Mouse (Mus musculus) stomach, embryonic 14.5 days (tissue): Measurements from ENCODE around the gene Gm28044. TPM values are rescaled to one million over a fixed set of nuclear protein-coding genes. Genes with fewer than 3 reads are reported as not detected.
"Not testable (repeated sequence)": the region's sequence is repeated elsewhere in the genome, so short reads cannot be mapped to it uniquely, and the experiment has no call there.

ENCODE experiments used
- ATAC-seq: fragments of 200-750 bp; cut with Nextera tagmentation; 2 replicates; pipeline ENCODE4 v1.8.0; 2017; ENCODE audit warnings: low read depth, moderate TSS enrichment; ENCODE audit not compliant: insufficient number of reproducible peaks, insufficient read depth, low FRiP score
- H3K27ac ChIP-seq: fragments of 300-500 bp; sonication (generic); 2 replicates; pipeline ENCODE4 v1.5.1; 2014; ENCODE audit warnings: mild to moderate bottlenecking, low read length, moderate library complexity, mixed read lengths
- H3K27me3 ChIP-seq: fragments of 300-500 bp; sonication (generic); 2 replicates; pipeline ENCODE4 v1.6.1; 2014; ENCODE audit warnings: low read length, control low read depth, mixed read lengths; ENCODE audit not compliant: control insufficient read depth, insufficient read depth
- H3K36me3 ChIP-seq: fragments of 300-500 bp; sonication (generic); 2 replicates; pipeline ENCODE4 v1.6.1; 2014; ENCODE audit warnings: mild to moderate bottlenecking, control low read depth, low read length, moderate library complexity, mixed read lengths; ENCODE audit not compliant: control insufficient read depth, insufficient read depth
- H3K4me1 ChIP-seq: fragments of 300-500 bp; sonication (generic); 2 replicates; pipeline ENCODE4 v1.6.1; 2014; ENCODE audit warnings: low read length, control low read depth, mixed read lengths; ENCODE audit not compliant: control insufficient read depth, insufficient read depth
- H3K4me2 ChIP-seq: fragments of 300-500 bp; sonication (generic); replicated peaks from 2 replicates; pipeline ENCODE4 v1.6.1; 2014; ENCODE audit warnings: low read depth, low read length, control low read depth
- H3K4me3 ChIP-seq: fragments of 300-500 bp; sonication (generic); 2 replicates; pipeline ENCODE4 v1.5.1; 2014; ENCODE audit warnings: low read depth, low read length, control low read depth
- H3K9ac ChIP-seq: fragments of 300-500 bp; sonication (generic); replicated peaks from 2 replicates; pipeline ENCODE4 v1.6.1; 2014; ENCODE audit warnings: low read depth, mild to moderate bottlenecking, control low read depth, low read length, moderate library complexity, mixed read lengths
- H3K9me3 ChIP-seq: fragments of 300-500 bp; sonication (generic); 2 replicates; pipeline ENCODE4 v1.6.1; 2016; ENCODE audit warnings: low read depth, low read length, control low read depth; ENCODE audit not compliant: control insufficient read depth
- WGBS: fragments of 180-500 bp; shearing (Covaris S2); extraction: QIAGEN DNeasy Blood & Tissue Kit; methylation state at CpG from one replicate; pipeline ENCODE4 v1.1.7; 2014; 5-methylcytosine and 5-hydroxymethylcytosine counted together
- polyA plus RNA-seq: library from polyadenylated mRNA; unstranded; fragments of >200 nt; fragmentation: Nextera tagmentation; extraction: Ambion mirVana; gene quantifications from 2 replicates; pipeline ENCODE4 v1.2.1, GENCODE M21; 2014

Gene Gm28044
- polyA plus RNA-seq, 1 experiment from 2014 or later: not detected

DNA sequence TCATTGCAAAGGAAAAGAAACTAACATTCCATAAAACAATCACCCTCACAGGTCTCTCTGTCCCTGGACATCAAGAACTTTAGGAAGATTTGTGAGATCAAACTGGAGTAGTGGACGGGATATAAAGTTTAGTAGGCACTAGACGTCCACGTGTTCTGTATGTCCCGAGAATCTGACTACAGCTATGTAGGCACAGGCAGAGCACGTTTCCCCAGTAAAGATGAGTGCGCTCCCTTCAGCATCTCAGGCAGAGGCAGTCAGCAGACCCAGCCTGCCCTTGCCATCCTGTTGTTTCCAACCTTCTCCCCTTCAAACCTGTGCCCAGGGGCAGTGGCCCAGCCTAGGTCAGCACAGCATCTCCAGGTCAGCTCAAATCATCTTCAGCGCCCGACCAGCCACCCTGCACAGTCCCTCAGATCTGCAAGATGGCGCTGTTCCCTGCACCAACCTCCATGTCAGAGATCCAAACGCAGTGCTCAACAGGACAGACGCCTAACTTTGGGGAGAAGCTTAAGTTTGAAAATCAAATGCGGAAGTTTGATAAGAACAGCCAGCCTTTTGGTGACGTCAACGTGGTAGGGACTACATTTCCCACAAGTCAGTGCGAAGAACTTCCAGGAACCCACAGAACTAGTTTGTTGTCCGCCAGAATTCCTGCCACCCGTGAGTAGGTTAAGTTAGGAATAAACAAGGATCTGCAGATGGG is 28.2 kb downstream of the Gm28044 start, which contains the start of gene Zfp595:
Gene Zfp595 (minus strand): TSS at position 552 of the 706 bp plus-strand sequence.
- ATAC-seq: peak; percentile 89
- no peaks in the 10 kb centered on the region for H3K27me3 ChIP-seq
- no peaks in the 10 kb centered on the region for H3K9me3 ChIP-seq
- peak within 1 kb of the TSS; percentile 59 for H3K4me3 ChIP-seq
- H3K36me3 ChIP-seq: no peaks in the 10 kb centered on the region
- peak within 1 kb of the TSS; percentile 44; the same call in 1 of the 2 replicates for H3K27ac ChIP-seq
- peak within 1 kb of the TSS; percentile 54 for H3K4me2 ChIP-seq
- H3K9ac ChIP-seq: peak within 1 kb of the TSS; percentile 23
- no peaks in the 10 kb centered on the region for H3K4me1 ChIP-seq
- WGBS: 15% methylated on average over 17 of the region's 17 CpGs

DNA sequence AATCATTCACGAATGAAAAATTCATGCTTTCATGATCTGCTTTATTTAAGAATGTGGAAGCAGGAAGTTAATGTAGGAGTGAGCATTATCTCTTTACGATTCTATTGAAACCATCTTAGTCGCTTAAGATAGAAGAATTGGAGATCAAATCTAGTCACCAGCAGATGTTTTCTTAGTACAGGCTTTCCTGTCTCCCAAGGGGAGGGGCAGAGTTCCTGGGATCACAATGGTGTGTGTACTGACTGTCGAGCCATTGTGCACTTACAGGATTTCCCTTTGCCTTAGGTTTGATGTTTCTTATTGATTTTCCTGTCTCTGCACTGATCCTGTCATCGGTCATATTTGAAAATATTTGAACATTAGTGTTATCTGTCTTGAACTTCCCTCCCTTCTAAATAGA is 53.6 kb downstream of the Gm28044 start:
- no peak overlapping the region for H3K27ac ChIP-seq
- H3K4me2 ChIP-seq: peak overlapping the region; percentile 85
- peak overlapping the region; percentile 18; the same call in 1 of the 2 replicates for H3K9ac ChIP-seq
- peak overlapping the region; percentile 79 for H3K4me3 ChIP-seq
- H3K9me3 ChIP-seq: no peaks in the 10 kb centered on the region
- H3K27me3 ChIP-seq: no peaks in the 10 kb centered on the region
- H3K36me3 ChIP-seq: no peaks in the 10 kb centered on the region
- peak; percentile 67; the same call in 1 of the 2 replicates for ATAC-seq
- 25% methylated on average over 5 of the region's 5 CpGs for WGBS
- H3K4me1 ChIP-seq: 0 out of 2 replicates have a peak, but pooled peaks cover 4% of the 10 kb centered on the region

DNA sequence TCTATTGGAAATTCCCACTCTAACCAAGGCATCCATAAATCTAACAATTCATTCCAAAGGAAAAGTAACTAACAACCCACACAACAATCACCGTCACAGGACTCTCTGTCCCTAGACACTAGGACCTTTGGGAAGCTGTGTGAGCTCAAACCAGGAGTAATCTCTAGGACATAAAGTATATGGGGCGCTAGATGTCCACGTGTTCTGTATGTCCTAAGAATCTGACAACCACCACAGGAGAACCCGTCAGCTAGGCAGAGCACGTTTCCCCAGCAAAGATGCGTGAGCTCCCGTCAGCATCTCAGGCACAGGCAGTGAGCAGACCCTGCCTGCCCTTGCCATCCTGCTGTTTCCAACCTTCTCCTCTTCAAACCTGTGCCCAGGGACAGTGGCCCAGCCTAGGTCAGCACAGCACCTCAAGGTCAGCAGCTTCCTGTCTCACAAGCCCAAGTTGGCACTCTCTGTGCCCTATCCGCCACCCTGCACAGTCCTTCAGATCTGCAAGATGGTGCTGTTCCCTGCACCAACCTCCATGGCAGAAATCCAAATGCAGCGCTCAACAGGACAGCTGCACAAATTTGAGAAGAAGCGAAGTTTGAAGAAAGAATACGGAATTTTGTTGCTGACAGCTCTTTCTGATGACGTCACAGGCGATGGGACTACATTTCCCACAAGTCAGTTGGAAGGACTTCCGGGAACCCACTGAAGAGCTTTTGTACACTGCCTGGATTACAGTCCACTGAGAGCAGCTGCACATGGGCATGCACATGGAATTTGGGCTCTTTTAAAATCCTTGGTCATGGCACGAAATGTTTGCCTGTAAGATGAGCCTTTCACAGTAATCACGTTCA is 54.3 kb downstream of the Gm28044 start, which contains the start of gene Zfp457:
Gene Zfp457 (minus strand): TSS at position 664 of the 851 bp plus-strand sequence.
- Histone ChIP-seq H3K36me3 (no peaks in the 10 kb centered on the region), H3K9ac (peak within 1 kb of the TSS; percentile 71), H3K4me3 (peak within 1 kb of the TSS; percentile 79), H3K27ac (no peak within 1 kb of the TSS), H3K27me3 (no peaks in the 10 kb centered on the region), H3K4me1 (0 out of 2 replicates have a peak, but pooled peaks cover 4% of the 10 kb centered on the region), H3K4me2 (peak within 1 kb of the TSS; percentile 85), H3K9me3 (no peaks in the 10 kb centered on the region)
- 9% methylated on average over 16 of the region's 16 CpGs for WGBS
- peak; percentile 98 for ATAC-seq

- Histone ChIP-seq H3K27me3 (no peaks in the 10 kb centered on the region), H3K4me2 (no peak within 1 kb of the TSS), H3K9ac (no peak within 1 kb of the TSS), H3K36me3 (no peaks in the 10 kb centered on the region), H3K27ac (no peak within 1 kb of the TSS), H3K9me3 (no peaks in the 10 kb centered on the region), H3K4me3 (no peak within 1 kb of the TSS), H3K4me1 (no peaks in the 10 kb centered on the region)
- ATAC-seq: peak; percentile 61
- 43% methylated on average over 7 of the region's 7 CpGs for WGBS
Observed at GRCm38 (mm10) chr13:67278314-67278713, 82.0 kb downstream of the Gm28044 start, which contains the start of gene Zfp458. Zfp458 (minus strand) TSS chr13:67278466.

DNA sequence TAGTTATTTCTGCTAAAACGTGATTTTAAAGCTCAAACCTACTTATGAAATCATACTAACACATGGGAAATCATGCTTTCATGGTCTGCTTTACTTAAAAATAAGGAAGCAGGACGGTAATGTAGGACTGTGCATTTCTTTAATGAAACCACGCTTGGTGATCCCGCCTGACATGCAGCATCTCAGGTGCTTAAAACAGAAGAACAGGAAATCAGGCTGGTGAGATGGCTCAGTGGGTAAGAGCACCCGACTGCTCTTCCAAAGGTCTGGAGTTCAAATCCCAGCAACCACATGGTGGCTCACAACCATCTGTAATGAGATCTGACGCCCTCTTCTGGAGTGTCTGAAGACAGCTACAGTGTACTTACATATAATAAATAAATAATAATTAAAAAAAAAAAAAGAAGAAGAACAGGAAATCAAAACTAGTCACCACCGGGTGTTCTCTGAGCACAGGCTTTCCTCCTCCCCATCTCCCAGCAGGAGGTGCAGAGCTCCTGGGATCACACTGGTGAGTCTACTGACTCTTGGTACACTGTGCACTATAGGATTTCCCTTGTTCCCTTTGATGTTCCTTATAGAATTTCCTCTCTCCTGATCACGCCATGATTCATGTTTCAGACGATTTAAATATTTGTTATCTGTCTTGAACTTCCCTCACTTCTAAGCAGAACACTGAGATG is 90.8 kb downstream of the Gm28044 start:
- H3K4me1 ChIP-seq, H3K27me3 ChIP-seq, H3K36me3 ChIP-seq, H3K9me3 ChIP-seq, H3K27ac ChIP-seq: not testable (repeated sequence)
- WGBS: 39% methylated on average over 8 of the region's 9 CpGs
- Histone ChIP-seq H3K4me2 (peak overlapping the region; percentile 60), H3K4me3 (peak overlapping the region; percentile 68), H3K9ac (peak overlapping the region; percentile 42)
- ATAC-seq: peak; percentile 47; the same call in 1 of the 2 replicates

DNA sequence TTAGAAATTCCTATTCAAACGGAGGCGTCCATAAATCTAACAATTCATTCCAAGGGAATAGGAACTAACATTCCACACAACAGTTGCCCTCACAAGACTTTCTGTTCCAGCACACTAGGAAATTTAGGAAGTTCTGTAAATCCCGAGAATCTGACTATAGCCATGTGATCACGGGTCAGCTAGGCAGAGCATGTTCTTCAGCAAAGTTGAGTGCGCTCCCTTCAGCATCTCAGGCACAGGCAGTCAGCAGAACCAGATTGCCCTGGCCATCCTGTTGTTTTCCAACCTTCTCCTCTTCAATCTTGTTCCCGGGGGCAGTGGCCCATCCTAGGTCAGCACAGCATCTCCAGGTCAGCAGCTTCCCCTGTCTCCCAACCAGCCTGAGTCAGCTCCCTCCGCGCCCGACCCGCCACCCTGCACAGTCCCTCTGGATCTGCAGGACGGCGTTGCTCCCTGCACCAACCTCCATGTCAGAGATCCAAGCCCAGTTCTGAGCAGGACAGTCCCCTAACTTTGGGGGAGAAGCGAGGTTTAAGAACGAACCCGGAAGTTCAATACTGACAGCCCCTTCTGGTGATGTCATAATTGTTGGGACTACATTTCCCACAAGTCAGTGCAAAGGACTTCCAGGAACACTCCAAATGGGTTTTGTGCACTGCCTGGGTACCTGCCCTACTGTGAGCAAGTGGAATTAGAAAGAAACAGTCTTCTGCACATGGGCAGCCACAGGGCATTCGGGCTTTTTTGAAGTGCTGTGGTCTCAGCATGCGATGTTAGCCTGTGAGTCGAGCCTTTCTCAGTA is 91.6 kb downstream of the Gm28044 start:
- H3K27me3 ChIP-seq: no peaks in the 10 kb centered on the region
- H3K9me3 ChIP-seq: no peaks in the 10 kb centered on the region
- peak overlapping the region; percentile 42 for H3K9ac ChIP-seq
- peak; percentile 97 for ATAC-seq
- peak overlapping the region; percentile 68 for H3K4me3 ChIP-seq
- 7% methylated on average over 18 of the region's 18 CpGs for WGBS
- no peaks in the 10 kb centered on the region for H3K4me1 ChIP-seq
- no peak overlapping the region for H3K27ac ChIP-seq
- H3K36me3 ChIP-seq: no peaks in the 10 kb centered on the region
- H3K4me2 ChIP-seq: peak overlapping the region; percentile 60
